Mouse (Mus musculus) myocyte (in vitro differentiated cells): ENCODE results near the gene Dock4.

Source experiments
- POLR2A ChIP-seq: IDR thresholded peaks from one replicate; pipeline ENCODE4 v1.6.1; 2011; ENCODE audit warnings: low read depth, mild to moderate bottlenecking, control low read depth, moderate library complexity; ENCODE audit not compliant: insufficient read length
- POLR2AphosphoS2 ChIP-seq: IDR thresholded peaks from one replicate; pipeline ENCODE4 v1.6.1; 2011; ENCODE audit warnings: low read depth, control low read depth; ENCODE audit not compliant: insufficient read length
- TCF12 ChIP-seq: IDR thresholded peaks from one replicate; pipeline ENCODE4 v1.6.1; 2011; ENCODE audit warnings: mild to moderate bottlenecking, control low read depth; ENCODE audit not compliant: poor library complexity, insufficient read depth, severe bottlenecking
- USF1 ChIP-seq: IDR thresholded peaks from one replicate; pipeline ENCODE4 v1.6.1; 2011; ENCODE audit warnings: low read depth, mild to moderate bottlenecking, control low read depth, moderate library complexity

GRCm38 (mm10) chr12:40522468-40522867 lies 76.7 kb downstream of the Dock4 start:
- no peak for TF ChIP-seq POLR2A
- TF ChIP-seq POLR2AphosphoS2, result no peak
- TF ChIP-seq USF1, result no peak
- TF ChIP-seq TCF12, result no peak
